Mouse (Mus musculus) left cerebral cortex, postnatal 14 days (tissue): ENCODE data around the gene Vmp1. TPM values are rescaled to one million over a fixed set of nuclear protein-coding genes. Genes with fewer than 3 reads are reported as not detected.

Source experiments
- DNase-seq, 2 experiments: peaks; one replicate each; pipeline ENCODE4 v3.0.0; 2021 to 2022; ENCODE audit warnings: low spot score in 2 of 2, mixed read lengths in 1 of 2
- intact Hi-C: fragments of 180-260 bp; cut with DNase I; formaldehyde crosslinking; loops from one replicate; pipeline ENCODE4 v1.15.1; 2025
- total RNA-seq, 2 experiments: library from RNA; stranded (reverse); gene quantifications; 2 replicates each; pipeline ENCODE4 v1.2.3; 2021

Gene Vmp1
- total RNA-seq, 2 experiments from 2014 or later, result 194 TPM

GRCm38 (mm10) chr11:86610239-86610638 lies 73.4 kb downstream of the Vmp1 start:
- no peak for DNase-seq
- intact Hi-C loops, result no loop called here

GRCm38 (mm10) chr11:86607808-86608350 lies 75.8 kb downstream of the Vmp1 start:
- intact Hi-C loops, result no loop called here

GRCm38 (mm10) chr11:86606621-86607339 lies 76.9 kb downstream of the Vmp1 start:
- no peak for DNase-seq
- intact Hi-C loops, result no loop called here

More at GRCm38 (mm10) chr11:86607808-86608350, 75.8 kb downstream of the Vmp1 start:
- no peak for DNase-seq

GRCm38 (mm10) chr11:86604732-86605520 lies 78.7 kb downstream of the Vmp1 start:
- DNase-seq, result no peak
- intact Hi-C loops, result no loop called here

GRCm38 (mm10) chr11:86604289-86604688 lies 79.3 kb downstream of the Vmp1 start:
- intact Hi-C loops, result no loop called here
- DNase-seq, result no peak

GRCm38 (mm10) chr11:86603719-86604118 lies 79.9 kb downstream of the Vmp1 start:
- intact Hi-C loops, result no loop called here
- DNase-seq, result no peak

- DNase-seq, result no peak
- intact Hi-C loops, result no loop called here
Observed at GRCm38 (mm10) chr11:86602116-86602515, 81.5 kb downstream of the Vmp1 start.

GRCm38 (mm10) chr11:86600209-86600557 lies 83.5 kb downstream of the Vmp1 start:
- DNase-seq, result no peak
- intact Hi-C loops, result no loop called here

- intact Hi-C loops, result no loop called here
- no peak for DNase-seq
Observed at GRCm38 (mm10) chr11:86599378-86600208, 84.0 kb downstream of the Vmp1 start.

GRCm38 (mm10) chr11:86598572-86598971 lies 85.1 kb downstream of the Vmp1 start:
- DNase-seq, result no peak

GRCm38 (mm10) chr11:86598154-86598553 lies 85.5 kb downstream of the Vmp1 start:
- intact Hi-C loops, result no loop called here

More at GRCm38 (mm10) chr11:86598572-86598971, 85.1 kb downstream of the Vmp1 start:
- intact Hi-C loops, result no loop called here

GRCm38 (mm10) chr11:86596976-86597375 lies 86.7 kb downstream of the Vmp1 start:
- DNase-seq, result no peak
- intact Hi-C loops, result no loop called here

More at GRCm38 (mm10) chr11:86598154-86598553, 85.5 kb downstream of the Vmp1 start:
- no peak for DNase-seq

GRCm38 (mm10) chr11:86596187-86596960 lies 87.3 kb downstream of the Vmp1 start:
- no peak for DNase-seq
- intact Hi-C loops, result no loop called here

- no peak for DNase-seq
- intact Hi-C loops, result no loop called here
Observed at GRCm38 (mm10) chr11:86595366-86595765, 88.3 kb downstream of the Vmp1 start.

- no peak for DNase-seq
- intact Hi-C loops, result no loop called here
Observed at GRCm38 (mm10) chr11:86594188-86594876, 89.3 kb downstream of the Vmp1 start.

- intact Hi-C loops, result no loop called here
- no peak for DNase-seq
Observed at GRCm38 (mm10) chr11:86593443-86593842, 90.2 kb downstream of the Vmp1 start.

GRCm38 (mm10) chr11:86592993-86593392 lies 90.6 kb downstream of the Vmp1 start:
- no peak for DNase-seq
- intact Hi-C loops, result no loop called here

- DNase-seq, result no peak
- intact Hi-C loops, result no loop called here
Observed at GRCm38 (mm10) chr11:86591931-86592616, 91.6 kb downstream of the Vmp1 start.
